Mouse (Mus musculus) gastrocnemius, adult 2 months (tissue): Measurements from ENCODE around the gene Lmbr1l. TPM values are rescaled to one million over a fixed set of nuclear protein-coding genes. Genes with fewer than 3 reads are reported as not detected.
"Not testable (repeated sequence)": the region's sequence is repeated elsewhere in the genome, so short reads cannot be mapped to it uniquely, and the experiment has no call there.

Experiments
- DNase-seq: peaks from one replicate; pipeline ENCODE4 v3.0.0; 2022
- H3K27ac ChIP-seq: fragments of 200-600 bp; 2 replicates; pipeline ENCODE4 v1.8.1; 2022; ENCODE audit warnings: mild to moderate bottlenecking
- H3K4me3 ChIP-seq: fragments of 200-600 bp; 2 replicates; pipeline ENCODE4 v1.8.1; 2022; ENCODE audit warnings: mild to moderate bottlenecking, moderate library complexity
- CTCF ChIP-seq: fragments of 200-600 bp; IDR thresholded peaks from 2 replicates; pipeline ENCODE4 v1.8.1; 2022; ENCODE audit warnings: antibody characterized with exemption, mild to moderate bottlenecking, moderate library complexity
- intact Hi-C: fragments of 180-260 bp; cut with DNase I; formaldehyde crosslinking; loops from one replicate; pipeline ENCODE4 v1.15.1; 2025
- long read RNA-seq, 2 experiments: library from polyadenylated mRNA; stranded (forward); transcript quantifications; one replicate each; pipeline ENCODE4 v2.0.0; 2021
- total RNA-seq, 2 experiments: library from RNA; stranded (reverse); gene quantifications; 2 replicates each; pipeline ENCODE4 v1.2.3; 2021

The Lmbr1l gene
- total RNA-seq = 1 to 10 TPM; 5.2 to 6.9 TPM
- long read RNA-seq, experiment 1 = 0 reads
- long read RNA-seq, experiment 2, partial matches to known transcripts = 1 of 2 reads
- long read RNA-seq, experiment 2, other reads (novel, unspliced or antisense) = 0 of 2 reads

- Histone ChIP-seq H3K27ac (peak within 1 kb of the TSS; percentile 98), H3K4me3 (peak within 1 kb of the TSS; percentile 85)
- intact Hi-C loops = loop anchor here (5.0 kb wide), 1 partner anchor 36 kb away; no protein-coding TSS in a partner anchor
- DNase-seq = peak; percentile 99
- no peak for TF ChIP-seq CTCF
Observed at GRCm38 (mm10) chr15:98917538-98918498, at the start of gene Lmbr1l. Gene Lmbr1l (minus strand): TSS chr15:98918231.

DNA sequence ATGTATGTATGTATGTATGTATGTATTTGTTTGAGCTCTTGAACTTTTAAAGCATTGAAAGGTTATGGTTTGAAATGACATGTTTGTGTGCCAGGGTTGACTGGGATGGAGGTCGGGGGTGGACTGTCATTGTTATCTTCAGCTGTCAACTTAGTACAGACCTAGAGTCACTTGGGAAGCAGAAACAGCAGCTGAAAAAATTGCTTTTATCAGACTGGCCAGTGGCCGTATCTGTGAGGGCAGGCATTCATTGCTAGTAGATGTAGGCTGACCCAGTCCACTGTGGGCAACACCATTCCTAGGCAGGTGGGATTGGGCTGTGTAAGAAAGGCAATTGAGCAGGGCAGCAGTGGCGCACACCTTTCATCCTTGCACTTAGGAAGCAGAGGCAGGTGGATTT, 41.5 kb upstream of the Lmbr1l start:
- TF ChIP-seq CTCF = no peak
- H3K27ac ChIP-seq = no peak overlapping the region
- intact Hi-C loops = no loop called here
- H3K4me3 ChIP-seq = no peak overlapping the region
- DNase-seq = no peak

DNA sequence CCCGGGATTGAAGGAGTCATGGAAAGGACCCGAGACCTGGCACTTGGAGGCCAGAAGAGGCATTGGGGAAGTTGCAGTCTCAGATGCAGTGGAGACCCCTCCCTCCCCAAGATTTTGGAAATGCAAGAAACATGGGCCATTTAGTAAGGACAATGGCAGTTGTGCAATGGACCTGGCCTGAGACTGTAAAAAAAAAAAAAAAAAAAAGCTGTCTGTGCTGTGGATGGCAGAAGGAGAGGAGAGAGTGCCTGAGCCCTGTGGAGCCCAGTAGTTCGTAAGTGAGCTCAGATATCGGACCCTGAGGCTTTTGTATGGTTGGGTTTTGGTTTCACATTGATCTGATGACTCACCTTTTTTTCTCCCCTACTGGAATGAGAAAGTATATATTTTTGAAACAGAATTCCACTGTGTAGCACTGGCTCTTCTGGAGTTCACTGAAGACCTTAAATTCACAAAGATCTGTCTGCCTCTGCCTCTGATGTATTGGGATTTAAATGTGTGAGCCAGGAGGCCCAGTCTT, 40.9 kb upstream of the Lmbr1l start:
- no peak for TF ChIP-seq CTCF
- Histone ChIP-seq H3K4me3 (no peak overlapping the region), H3K27ac (no peak overlapping the region)
- intact Hi-C loops = no loop called here
- no peak for DNase-seq

DNA sequence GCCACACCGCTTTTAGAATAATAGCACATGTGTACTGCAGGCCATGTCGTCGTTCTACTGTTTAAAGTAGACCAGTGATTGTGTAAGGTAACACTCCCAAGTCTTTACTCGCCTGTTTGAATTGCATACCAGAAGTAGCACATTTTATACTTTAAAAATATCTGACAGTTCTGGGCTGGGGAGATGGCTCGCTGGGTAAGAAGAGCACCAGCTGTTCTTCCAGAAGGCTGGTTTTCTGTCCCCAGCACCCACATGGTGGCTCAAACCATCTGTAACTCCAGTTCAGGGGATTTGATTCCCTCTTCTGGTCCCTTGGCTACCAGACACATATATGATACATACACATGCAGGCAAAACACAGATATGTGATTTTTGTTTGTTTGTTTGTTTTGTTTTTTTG, 39.4 kb upstream of the Lmbr1l start:
- intact Hi-C loops = no loop called here
- Histone ChIP-seq H3K4me3 (no peak overlapping the region), H3K27ac (no peak overlapping the region)
- DNase-seq = no peak
- TF ChIP-seq CTCF = no peak

GRCm38 (mm10) chr15:98956000-98956399, 38.0 kb upstream of the Lmbr1l start:
- H3K4me3 ChIP-seq = no peak overlapping the region
- DNase-seq = no peak
- no peak overlapping the region for H3K27ac ChIP-seq
- intact Hi-C loops = no loop called here
- TF ChIP-seq CTCF = no peak

DNA sequence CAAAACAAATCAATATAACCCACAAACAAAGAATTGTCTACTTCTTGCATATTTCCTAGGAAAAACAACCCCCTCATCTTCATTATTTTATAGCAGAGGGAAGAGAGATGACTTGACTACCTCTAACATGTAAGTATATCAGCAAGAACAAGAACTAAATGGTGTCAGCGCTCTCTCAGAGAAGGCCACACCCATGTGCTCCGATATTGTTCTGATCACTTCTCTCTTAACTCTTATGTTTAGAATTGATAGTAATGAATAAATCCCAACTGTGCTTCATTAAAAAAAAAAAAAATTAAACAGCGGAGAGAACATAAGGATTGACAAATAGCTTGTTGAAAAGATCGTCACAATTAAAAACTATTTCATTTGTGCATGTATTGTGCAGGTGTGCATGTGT, 37.3 kb upstream of the Lmbr1l start:
- intact Hi-C loops = no loop called here
- TF ChIP-seq CTCF = no peak
- Histone ChIP-seq H3K27ac (peak overlapping the region; percentile 96; the same call in 1 of the 2 replicates), H3K4me3 (no peak overlapping the region)
- DNase-seq = no peak

GRCm38 (mm10) chr15:98954425-98955253, 36.6 kb upstream of the Lmbr1l start:
- intact Hi-C loops = no loop called here

GRCm38 (mm10) chr15:98953401-98954356, 35.6 kb upstream of the Lmbr1l start, which contains the start of the genes Gm49450 and Tuba1a:
Gene Gm49450 (minus strand): TSS chr15:98953551.
Gene Tuba1a (minus strand): TSS chr15:98953703.
- no peak for TF ChIP-seq CTCF
- H3K27ac ChIP-seq = peak within 1 kb of the TSS; percentile 96
- peak within 1 kb of the TSS; percentile 91 for H3K4me3 ChIP-seq
- DNase-seq = peak; percentile 91
- intact Hi-C loops = loop anchor here (1.0 kb wide), 1 partner anchor 40 kb away; no protein-coding TSS in a partner anchor

More at GRCm38 (mm10) chr15:98954425-98955253, 36.6 kb upstream of the Lmbr1l start:
- DNase-seq = no peak
- peak overlapping the region; percentile 91 for H3K4me3 ChIP-seq
- H3K27ac ChIP-seq = peak overlapping the region; percentile 96
- no peak for TF ChIP-seq CTCF

DNA sequence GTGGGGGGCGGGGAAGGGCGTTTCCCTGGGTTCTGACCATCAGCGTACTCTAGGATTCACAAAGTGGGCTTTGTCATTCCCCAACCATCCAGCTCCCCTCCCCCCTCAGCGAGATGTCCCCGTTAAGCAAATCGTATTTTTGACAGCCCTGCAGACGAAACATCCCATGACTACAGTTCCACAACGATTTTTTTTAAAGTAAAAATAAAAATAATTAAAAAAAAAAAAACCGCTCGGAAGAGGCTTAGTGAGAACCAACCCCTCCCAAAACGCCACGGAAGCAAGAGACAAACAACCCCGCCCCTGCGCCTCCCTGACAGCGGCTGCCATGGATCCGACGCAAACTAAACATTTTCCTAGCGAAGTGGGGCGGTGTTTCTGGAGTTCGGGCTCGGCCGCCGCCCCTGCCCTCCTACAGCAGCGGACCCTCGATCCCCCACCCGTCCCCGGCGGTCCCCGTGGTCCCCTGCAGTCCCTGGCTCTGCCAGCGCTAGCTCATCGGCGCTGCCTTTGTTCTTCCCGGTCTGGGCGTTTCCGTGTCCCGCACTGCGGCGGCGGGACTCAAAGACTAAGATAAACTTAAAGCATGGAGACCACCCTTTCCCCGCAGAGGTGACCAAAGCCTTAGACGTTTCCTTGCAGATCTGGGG, 34.8 kb upstream of the Lmbr1l start:
- peak overlapping the region; percentile 91 for H3K4me3 ChIP-seq
- peak; percentile 77 for DNase-seq
- intact Hi-C loops = loop anchor here (1.0 kb wide), 1 partner anchor 40 kb away; no protein-coding TSS in a partner anchor
- TF ChIP-seq CTCF = peak; percentile 58
- peak overlapping the region; percentile 96 for H3K27ac ChIP-seq

- no peak for TF ChIP-seq CTCF
- intact Hi-C loops = no loop called here
- Histone ChIP-seq H3K27ac (peak overlapping the region; percentile 96), H3K4me3 (peak overlapping the region; percentile 91)
- no peak for DNase-seq
Observed at GRCm38 (mm10) chr15:98952063-98952455, 34.0 kb upstream of the Lmbr1l start.

DNA sequence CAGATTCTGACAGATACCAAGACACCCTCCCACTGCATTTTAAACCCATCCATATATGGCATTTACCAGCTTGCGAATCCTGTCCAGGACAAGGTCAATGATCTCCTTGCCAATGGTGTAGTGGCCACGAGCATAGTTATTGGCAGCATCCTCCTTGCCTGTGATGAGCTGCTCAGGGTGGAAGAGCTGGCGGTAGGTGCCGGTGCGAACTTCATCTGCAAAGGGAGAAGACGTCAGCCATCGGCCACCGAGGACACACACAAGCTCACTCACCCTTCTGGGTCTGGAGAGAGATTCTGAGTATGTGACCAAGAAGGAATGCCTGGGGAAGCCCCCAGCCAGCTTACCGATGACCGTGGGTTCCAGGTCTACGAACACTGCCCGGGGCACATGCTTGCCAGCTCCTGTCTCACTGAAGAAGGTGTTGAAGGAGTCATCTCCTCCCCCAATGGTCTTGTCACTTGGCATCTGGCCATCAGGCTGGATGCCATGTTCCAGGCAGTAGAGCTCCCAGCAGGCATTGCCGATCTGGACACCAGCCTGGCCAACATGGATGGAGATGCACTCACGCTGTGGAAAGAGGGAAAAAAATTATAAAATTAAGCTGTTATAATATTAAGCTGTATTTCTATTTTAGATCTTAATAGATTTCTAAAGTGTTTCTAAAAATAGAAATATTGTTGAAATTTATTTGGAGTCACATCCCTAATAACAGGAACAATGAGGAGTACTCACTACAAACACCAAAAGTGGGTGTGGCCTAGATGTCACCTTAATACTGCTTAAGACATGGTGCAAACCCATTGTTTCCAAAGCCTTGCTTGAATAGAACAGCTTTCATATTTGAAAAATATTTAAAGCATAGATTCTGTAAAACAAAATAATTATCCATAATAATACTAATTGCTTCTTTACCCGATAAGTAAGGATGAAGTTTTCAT, 33.4 kb upstream of the Lmbr1l start:
- H3K27ac ChIP-seq = peak overlapping the region; percentile 96
- DNase-seq, intact Hi-C loops: not testable (repeated sequence)
- H3K4me3 ChIP-seq = peak overlapping the region; percentile 91
